Mouse (Mus musculus) embryonic fibroblast, embryonic 13.5 days (primary cell): ENCODE measurements around the gene Scel. TPM values are rescaled to one million over a fixed set of nuclear protein-coding genes. Genes with fewer than 3 reads are reported as not detected.

Source experiments
- H3K27ac ChIP-seq: 2 replicates; pipeline ENCODE4 v1.5.1; 2012; ENCODE audit warnings: low read length, control low read depth, inconsistent platforms; ENCODE audit not compliant: insufficient read depth
- H3K4me1 ChIP-seq: 2 replicates; pipeline ENCODE4 v1.6.1; 2011; ENCODE audit warnings: low read length; ENCODE audit not compliant: control insufficient read depth, insufficient read depth
- H3K4me3 ChIP-seq: 2 replicates; pipeline ENCODE4 v1.5.1; 2011; ENCODE audit warnings: mild to moderate bottlenecking, control low read depth, low read length; ENCODE audit not compliant: insufficient read depth
- CTCF ChIP-seq: IDR thresholded peaks from 2 replicates; pipeline ENCODE4 v1.5.1; 2011; ENCODE audit warnings: mild to moderate bottlenecking, control low read depth, low read length, moderate library complexity, borderline replicate concordance; ENCODE audit not compliant: insufficient read depth
- POLR2A ChIP-seq: IDR thresholded peaks from 2 replicates; pipeline ENCODE4 v1.6.1; 2011; ENCODE audit warnings: low read depth, mild to moderate bottlenecking, control low read depth, low read length, moderate library complexity
- polyA plus RNA-seq: library from polyadenylated mRNA; stranded (reverse); fragments of >200 nt; gene quantifications from 2 replicates; pipeline ENCODE4 v1.2.4, GENCODE M21; 2011; ENCODE audit warnings: low read depth; ENCODE audit not compliant: missing spikeins, insufficient read length

Gene Scel
- polyA plus RNA-seq, 1 experiment, result 0.56 TPM

GRCm38 (mm10) chr14:103561383-103562096, 48.4 kb downstream of the Scel start:
- no peaks in the 10 kb centered on the region for H3K4me1 ChIP-seq
- no peak overlapping the region for H3K27ac ChIP-seq
- TF ChIP-seq POLR2A (no peak), CTCF (no peak)
- H3K4me3 ChIP-seq, result no peak overlapping the region

DNA sequence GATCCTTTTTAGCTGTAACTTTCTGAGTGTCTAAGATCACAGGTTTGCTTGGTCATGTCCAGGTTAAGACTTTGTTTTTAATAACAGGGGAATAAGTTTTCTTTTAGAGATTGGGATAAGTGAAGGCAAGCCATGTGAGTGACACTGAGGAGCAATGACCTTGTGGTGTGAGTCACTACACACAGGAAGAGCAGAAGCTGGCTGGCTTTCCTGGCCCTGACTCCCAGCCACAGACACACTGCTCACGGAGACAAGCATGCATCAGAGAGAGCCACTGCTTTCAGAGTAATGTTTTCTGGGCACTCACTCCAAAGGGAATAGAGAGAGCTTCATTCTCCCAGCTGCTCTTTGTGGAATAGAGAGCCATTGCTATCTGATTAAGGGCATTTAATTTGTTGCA, 54.8 kb downstream of the Scel start:
- Histone ChIP-seq H3K4me3 (no peak overlapping the region), H3K4me1 (no peaks in the 10 kb centered on the region), H3K27ac (no peak overlapping the region)
- TF ChIP-seq POLR2A (no peak), CTCF (no peak)

DNA sequence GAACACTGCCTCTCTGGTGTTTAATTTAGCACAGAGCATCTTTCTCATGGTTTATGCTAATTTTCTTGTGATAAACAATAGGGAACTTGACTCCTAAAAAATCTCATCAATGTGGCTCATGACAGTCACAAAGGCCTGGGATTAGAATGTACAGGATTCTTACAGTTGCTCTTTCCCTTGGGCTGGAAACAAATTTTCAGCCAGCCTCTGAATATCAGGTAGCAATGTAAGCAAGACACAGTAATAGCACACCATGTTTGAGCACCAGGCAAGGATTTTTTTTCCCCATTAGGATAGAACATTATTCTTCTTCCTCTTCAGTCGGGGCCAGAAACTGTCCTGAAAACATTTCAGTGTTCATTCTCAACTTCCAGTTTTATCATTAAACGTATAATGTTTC, 55.3 kb downstream of the Scel start:
- TF ChIP-seq CTCF (no peak), POLR2A (no peak)
- Histone ChIP-seq H3K4me1 (no peaks in the 10 kb centered on the region), H3K27ac (no peak overlapping the region), H3K4me3 (no peak overlapping the region)

- H3K4me3 ChIP-seq, result no peak overlapping the region
- H3K27ac ChIP-seq, result no peak overlapping the region
- H3K4me1 ChIP-seq, result no peaks in the 10 kb centered on the region
- TF ChIP-seq POLR2A (no peak), CTCF (no peak)
These were observed 58.6 kb downstream of the Scel start for GRCm38 (mm10) chr14:103571598-103572320.

- no peak overlapping the region for H3K27ac ChIP-seq
- no peaks in the 10 kb centered on the region for H3K4me1 ChIP-seq
- no peak for TF ChIP-seq CTCF
- TF ChIP-seq POLR2A, result no peak
- H3K4me3 ChIP-seq, result no peak overlapping the region
These were observed 62.7 kb downstream of the Scel start for GRCm38 (mm10) chr14:103575854-103576253.

GRCm38 (mm10) chr14:103577011-103577410, 63.9 kb downstream of the Scel start:
- H3K4me3 ChIP-seq, result no peak overlapping the region
- TF ChIP-seq POLR2A (no peak), CTCF (no peak)
- H3K27ac ChIP-seq, result no peak overlapping the region
- H3K4me1 ChIP-seq, result no peaks in the 10 kb centered on the region

- no peak overlapping the region for H3K4me3 ChIP-seq
- TF ChIP-seq POLR2A, result no peak
- TF ChIP-seq CTCF, result no peak
- H3K4me1 ChIP-seq, result no peaks in the 10 kb centered on the region
- no peak overlapping the region for H3K27ac ChIP-seq
These were observed 73.5 kb downstream of the Scel start for GRCm38 (mm10) chr14:103586662-103587061.

DNA sequence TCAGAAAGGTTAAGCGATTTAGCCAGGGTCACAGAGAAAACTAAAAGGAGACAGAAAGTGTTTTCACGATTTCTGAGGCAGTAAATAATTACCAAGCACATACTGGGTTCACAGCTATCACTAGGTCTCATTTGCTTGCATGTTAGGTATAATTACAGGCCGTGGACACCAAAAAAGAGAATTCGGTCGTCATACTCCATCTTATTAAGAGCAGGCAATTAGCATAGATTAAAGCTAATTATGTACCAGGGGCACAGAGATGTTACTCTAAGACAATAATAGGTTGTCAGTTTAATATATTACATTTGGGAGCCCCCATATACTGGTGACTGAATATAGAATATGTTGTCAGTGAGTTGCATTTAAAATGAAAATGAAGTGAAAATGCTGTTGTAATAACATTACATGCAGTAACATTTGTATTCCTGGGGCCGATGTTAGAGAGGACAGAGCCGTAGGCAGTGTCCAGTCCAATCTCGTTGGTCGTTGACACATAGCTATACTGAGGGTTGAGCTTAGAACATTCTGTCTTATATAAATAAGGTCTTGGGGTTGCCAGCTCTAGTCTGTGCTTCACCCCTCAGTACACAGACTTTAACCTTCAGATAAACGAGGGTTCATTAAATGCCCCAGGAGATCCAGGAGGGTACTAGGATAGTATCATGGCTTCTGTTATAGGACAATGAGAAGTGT, 74.2 kb downstream of the Scel start:
- H3K4me3 ChIP-seq, result no peak overlapping the region
- no peak overlapping the region for H3K27ac ChIP-seq
- TF ChIP-seq CTCF (no peak), POLR2A (no peak)
- H3K4me1 ChIP-seq, result no peaks in the 10 kb centered on the region

DNA sequence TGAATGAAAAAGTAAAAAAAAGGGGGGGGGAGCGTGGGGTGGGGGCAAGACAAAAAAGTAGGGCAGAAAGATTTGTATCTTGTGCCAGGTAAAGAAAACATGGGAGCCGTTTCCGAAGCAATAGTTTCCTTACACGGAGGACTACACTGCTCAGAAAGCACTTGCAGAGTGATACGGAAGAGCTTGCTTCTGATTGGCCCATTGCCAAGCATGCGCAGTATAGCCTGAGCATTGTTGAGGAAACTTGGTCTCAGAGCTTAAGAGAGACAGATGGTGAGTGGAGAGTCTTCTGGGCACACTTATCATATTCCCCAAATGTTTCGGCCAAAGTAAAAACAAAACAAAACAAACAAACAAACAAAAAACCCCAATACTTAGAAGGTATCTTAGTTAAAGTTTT, 76.7 kb downstream of the Scel start:
- H3K4me3 ChIP-seq, result no peak overlapping the region
- no peak overlapping the region for H3K27ac ChIP-seq
- TF ChIP-seq POLR2A, result no peak
- no peak for TF ChIP-seq CTCF
- H3K4me1 ChIP-seq, result no peaks in the 10 kb centered on the region

- TF ChIP-seq POLR2A, result no peak
- H3K4me1 ChIP-seq, result no peaks in the 10 kb centered on the region
- no peak overlapping the region for H3K4me3 ChIP-seq
- no peak overlapping the region for H3K27ac ChIP-seq
These were observed 82.7 kb downstream of the Scel start for GRCm38 (mm10) chr14:103595870-103596269.
